Mouse (Mus musculus): ENCODE measurements around the gene Rora.

- TF ChIP-seq CTCF (IDR thresholded peaks at IDR 0.05; ENCODE audit: low read depth): peak; percentile 49
- TF ChIP-seq EP300 (optimal IDR thresholded peaks at IDR 0.05): no peak
These were observed 246.1 kb downstream of the Rora start for GRCm38 (mm10) chr9:68899525-68900222.

All from stomach, postnatal 0 days (tissue).